Mouse (Mus musculus) liver, embryonic 14 days (tissue): ENCODE data around the gene Zfp84. TPM values are rescaled to one million over a fixed set of nuclear protein-coding genes. Genes with fewer than 3 reads are reported as not detected.

ENCODE experiments used
- polyA plus RNA-seq: library from polyadenylated mRNA; depleted of rRNA; stranded (reverse); fragments of >200 nt; gene quantifications from 2 replicates; pipeline ENCODE4 v1.2.3, GENCODE M21; 2012; rRNA removed

The Zfp84 gene
- 2.8 and 3.3 TPM in 2 replicates for polyA plus RNA-seq

GRCm38 (mm10) chr7:29768090-29768900 lies at the start of gene Zfp84:
Zfp84 (plus strand) TSS chr7:29768552.

GRCm38 (mm10) chr7:29726860-29727259 lies 41.5 kb upstream of the Zfp84 start, which contains the start of gene Catsperg2:
Catsperg2 (minus strand) TSS chr7:29727032.

GRCm38 (mm10) chr7:29783871-29784551 lies 15.7 kb downstream of the Zfp84 start, which contains the start of gene Zfp30:
Zfp30 (plus strand) TSS chr7:29783998.

GRCm38 (mm10) chr7:29815910-29816429 lies 47.6 kb downstream of the Zfp84 start, which contains the start of gene Zfp790:
Zfp790 (plus strand) TSS chr7:29816114.

Other genes starting within 250 kb of the Zfp84 start
- gene Sipa1l3, start 249.9 kb upstream of the Zfp84 start, polyA plus RNA-seq = 5.0 and 5.5 TPM in 2 replicates
- 0.01 TPM in 1 of 2 replicates, not detected in the other for gene Catsperg2, start 41.5 kb upstream of the Zfp84 start, polyA plus RNA-seq
- 0.37 and 0.49 TPM in 2 replicates for gene Zfp30, start 15.4 kb downstream of the Zfp84 start, polyA plus RNA-seq
- gene Zfp790, start 47.6 kb downstream of the Zfp84 start, polyA plus RNA-seq = 2.1 TPM in 2 replicates
- gene Zfp940, start 85.1 kb downstream of the Zfp84 start, polyA plus RNA-seq = 0.41 and 0.53 TPM in 2 replicates
- gene Zfp420, start 91.4 kb downstream of the Zfp84 start, polyA plus RNA-seq = 0.83 and 0.98 TPM in 2 replicates
- 1.3 TPM in 2 replicates for gene Zfp27, start 138.0 kb downstream of the Zfp84 start, polyA plus RNA-seq
- 0.77 and 0.84 TPM in 2 replicates for gene Zfp383, start 139.7 kb downstream of the Zfp84 start, polyA plus RNA-seq
- 1.4 and 1.6 TPM in 2 replicates for gene Zfp74, start 185.5 kb downstream of the Zfp84 start, polyA plus RNA-seq
- 5.8 and 6.6 TPM in 2 replicates for gene Zfp568, start 215.4 kb downstream of the Zfp84 start, polyA plus RNA-seq